Mouse (Mus musculus) bone marrow, adult 2 months (tissue): ENCODE data around the gene Chd9.

Source experiments
- CTCF ChIP-seq: fragments of 200-500 bp; IDR thresholded peaks from 2 replicates; pipeline ENCODE4 v1.5.1; 2011; ENCODE audit warnings: low read length, control low read depth; ENCODE audit not compliant: control insufficient read depth, insufficient read depth
- POLR2A ChIP-seq: fragments of 200-500 bp; IDR thresholded peaks from 2 replicates; pipeline ENCODE4 v1.6.1; 2011; ENCODE audit warnings: low read depth, mild to moderate bottlenecking, control low read depth, low read length, borderline replicate concordance; ENCODE audit not compliant: control insufficient read depth

DNA sequence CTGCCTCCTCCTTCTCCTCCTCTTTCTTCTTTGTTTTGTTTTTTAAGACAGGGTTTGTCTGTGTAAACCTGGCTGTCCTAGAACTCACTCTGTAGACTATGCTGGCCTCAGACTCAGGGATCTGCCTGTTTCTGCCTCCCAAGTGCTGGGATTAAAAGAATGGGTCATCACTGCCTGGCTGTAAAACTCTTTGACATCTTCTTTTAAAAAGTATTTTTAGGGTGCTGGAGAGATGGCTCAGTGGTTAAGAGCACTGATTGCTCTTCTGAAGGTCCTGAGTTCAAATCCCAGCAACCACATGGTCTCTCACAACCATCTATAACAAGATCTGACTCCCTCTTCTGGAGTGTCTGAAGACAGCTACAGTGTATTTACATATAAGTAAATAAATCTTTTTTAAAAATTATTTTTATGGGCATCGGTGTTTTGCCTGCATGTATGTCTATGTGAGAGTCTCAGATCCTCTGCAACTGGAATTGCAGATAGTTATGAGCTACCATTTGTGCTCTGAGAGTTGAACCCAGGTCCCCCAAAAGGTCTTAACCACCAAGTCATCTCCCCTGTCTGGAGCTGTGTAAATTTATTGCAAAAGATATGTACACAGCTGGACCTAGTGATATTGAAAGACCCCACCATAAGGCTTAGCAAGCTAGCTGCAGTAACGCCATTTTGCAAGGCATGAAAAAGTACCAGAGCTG lies 57.7 kb downstream of the Chd9 start:
- TF ChIP-seq CTCF (no peak), POLR2A (no peak)
